Mouse (Mus musculus): Measurements from ENCODE around the gene Olfr464. TPM values are rescaled to one million over a fixed set of nuclear protein-coding genes. Genes with fewer than 3 reads are reported as not detected.
"Not testable (repeated sequence)": the region's sequence is repeated elsewhere in the genome, so short reads cannot be mapped to it uniquely, and the experiment has no call there.

Gene Olfr464
- polyA plus RNA-seq, 1 experiment from 2014 or later, result not detected

DNA sequence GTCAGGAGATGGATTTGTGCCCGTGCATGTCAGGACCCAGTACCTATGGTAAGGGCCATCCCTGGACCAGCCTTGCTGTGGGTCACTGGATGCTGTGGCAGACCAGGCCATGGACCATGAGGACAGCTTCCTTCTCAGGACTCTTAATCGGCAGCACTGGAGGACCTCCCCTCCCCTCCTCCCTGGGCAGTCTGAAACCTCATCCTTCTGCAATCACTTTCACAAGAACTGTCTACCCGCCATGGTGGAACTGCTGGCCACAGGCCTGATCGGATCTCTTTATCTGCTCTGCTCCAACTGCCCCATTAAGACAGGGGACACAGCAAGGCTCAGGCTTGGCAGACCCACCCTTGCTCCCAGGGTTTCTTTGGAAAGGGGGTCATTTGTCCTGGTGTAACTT, 39.1 kb downstream of the Olfr464 start:
- H3K4me3 ChIP-seq (ENCODE audit: low read depth, low read length), result no peak overlapping the region
- no peak overlapping the region for H3K4me2 ChIP-seq (ENCODE audit: low read depth)
- 81% methylated on average over 4 of the region's 4 CpGs for WGBS

DNA sequence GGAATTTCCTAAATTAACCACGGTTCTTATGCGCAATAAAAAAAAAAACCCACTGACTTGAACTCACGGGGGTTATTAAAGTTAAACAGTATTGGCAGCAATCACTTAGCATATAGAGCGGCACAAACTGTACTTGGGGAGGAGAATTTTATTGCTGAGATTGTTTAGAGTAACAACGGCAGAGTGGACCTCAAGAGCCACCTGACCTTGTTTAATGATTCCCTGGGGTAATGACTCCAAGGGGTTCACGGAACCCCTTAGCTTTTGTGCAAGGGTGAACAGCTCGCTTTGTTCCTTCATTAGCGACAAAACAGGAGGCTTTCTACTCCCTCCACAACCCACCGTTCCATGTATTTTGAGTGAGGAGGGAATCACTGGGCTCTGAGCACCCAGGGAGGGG, 40.9 kb downstream of the Olfr464 start:
- Histone ChIP-seq H3K9me3 (ENCODE audit: control insufficient read depth, low read length) (no peaks in the 10 kb centered on the region), H3K27ac (ENCODE audit: low read depth, low read length) (no peak overlapping the region), H3K4me1 (ENCODE audit: control insufficient read depth, insufficient read depth, low read length) (no peaks in the 10 kb centered on the region), H3K9ac (ENCODE audit: low read length) (no peak overlapping the region), H3K4me3 (ENCODE audit: low read depth, low read length) (no peak overlapping the region), H3K36me3 (ENCODE audit: control insufficient read depth, insufficient read depth, low read length) (no peaks in the 10 kb centered on the region), H3K27me3 (ENCODE audit: control insufficient read depth, insufficient read depth, low read length) (no peaks in the 10 kb centered on the region), H3K4me2 (ENCODE audit: low read depth) (no peak overlapping the region)
- 48% methylated on average over 9 of the region's 9 CpGs for WGBS
- ATAC-seq (ENCODE audit: insufficient read depth, low FRiP score, low TSS enrichment), result no peak
- DNase-seq (ENCODE audit: low spot score), result no peak

More for the DNA sequence above, 39.1 kb downstream of the Olfr464 start:
- H3K27me3 ChIP-seq (ENCODE audit: control insufficient read depth, insufficient read depth, low read length), result no peaks in the 10 kb centered on the region
- H3K36me3 ChIP-seq (ENCODE audit: control insufficient read depth, insufficient read depth, low read length), result no peaks in the 10 kb centered on the region
- no peak for ATAC-seq (ENCODE audit: insufficient read depth, low FRiP score, low TSS enrichment)
- H3K9ac ChIP-seq (ENCODE audit: low read length), result no peak overlapping the region
- H3K27ac ChIP-seq (ENCODE audit: low read depth, low read length), result no peak overlapping the region
- DNase-seq (ENCODE audit: low spot score), result no peak
- H3K4me1 ChIP-seq (ENCODE audit: control insufficient read depth, insufficient read depth, low read length), result no peaks in the 10 kb centered on the region
- H3K9me3 ChIP-seq (ENCODE audit: control insufficient read depth, low read length), result no peaks in the 10 kb centered on the region

GRCm38 (mm10) chr11:87875436-87875835, 45.3 kb downstream of the Olfr464 start, which contains the start of gene Epx:
Gene Epx, minus strand, starts transcription at chr11:87875536.
- Histone ChIP-seq H3K27ac (ENCODE audit: low read depth, low read length) (no peak within 1 kb of the TSS), H3K9ac (ENCODE audit: low read length) (no peak within 1 kb of the TSS), H3K36me3 (ENCODE audit: control insufficient read depth, insufficient read depth, low read length) (no peaks in the 10 kb centered on the region), H3K4me2 (ENCODE audit: low read depth) (no peak within 1 kb of the TSS), H3K27me3 (ENCODE audit: control insufficient read depth, insufficient read depth, low read length) (no peaks in the 10 kb centered on the region), H3K9me3 (ENCODE audit: control insufficient read depth, low read length) (no peaks in the 10 kb centered on the region), H3K4me3 (ENCODE audit: low read depth, low read length) (no peak within 1 kb of the TSS), H3K4me1 (ENCODE audit: control insufficient read depth, insufficient read depth, low read length) (no peaks in the 10 kb centered on the region)
- DNase-seq (ENCODE audit: low spot score), result no peak
- no peak for ATAC-seq (ENCODE audit: insufficient read depth, low FRiP score, low TSS enrichment)
- WGBS, result 87% methylated on average over 6 of the region's 6 CpGs

GRCm38 (mm10) chr11:87871766-87872165, 49.0 kb downstream of the Olfr464 start:
- ATAC-seq (ENCODE audit: insufficient read depth, low FRiP score, low TSS enrichment) (no peak), DNase-seq (ENCODE audit: low spot score) (no peak)
- Histone ChIP-seq H3K4me1 (ENCODE audit: control insufficient read depth, insufficient read depth, low read length) (no peaks in the 10 kb centered on the region), H3K27me3 (ENCODE audit: control insufficient read depth, insufficient read depth, low read length) (no peaks in the 10 kb centered on the region), H3K4me2 (ENCODE audit: low read depth) (no peak overlapping the region), H3K4me3 (ENCODE audit: low read depth, low read length) (no peak overlapping the region), H3K36me3 (ENCODE audit: control insufficient read depth, insufficient read depth, low read length) (no peaks in the 10 kb centered on the region), H3K9me3 (ENCODE audit: control insufficient read depth, low read length) (no peaks in the 10 kb centered on the region), H3K9ac (ENCODE audit: low read length) (no peak overlapping the region), H3K27ac (ENCODE audit: low read depth, low read length) (no peak overlapping the region)
- 53% methylated on average over 8 of the region's 8 CpGs for WGBS

GRCm38 (mm10) chr11:87870096-87870495, 50.7 kb downstream of the Olfr464 start:
- Histone ChIP-seq H3K27ac (ENCODE audit: low read depth, low read length) (no peak overlapping the region), H3K9me3 (ENCODE audit: control insufficient read depth, low read length) (no peaks in the 10 kb centered on the region), H3K4me1 (ENCODE audit: control insufficient read depth, insufficient read depth, low read length) (no peaks in the 10 kb centered on the region), H3K36me3 (ENCODE audit: control insufficient read depth, insufficient read depth, low read length) (no peaks in the 10 kb centered on the region), H3K4me2 (ENCODE audit: low read depth) (no peak overlapping the region), H3K4me3 (ENCODE audit: low read depth, low read length) (no peak overlapping the region), H3K27me3 (ENCODE audit: control insufficient read depth, insufficient read depth, low read length) (no peaks in the 10 kb centered on the region), H3K9ac (ENCODE audit: low read length) (no peak overlapping the region)
- 81% methylated on average over 2 of the region's 2 CpGs for WGBS
- ATAC-seq (ENCODE audit: insufficient read depth, low FRiP score, low TSS enrichment), result no peak
- DNase-seq (ENCODE audit: low spot score), result no peak

- not testable (repeated sequence) for H3K36me3 ChIP-seq (ENCODE audit: control insufficient read depth, insufficient read depth, low read length); H3K4me2 ChIP-seq (ENCODE audit: low read depth); H3K9me3 ChIP-seq (ENCODE audit: control insufficient read depth, low read length); H3K9ac ChIP-seq (ENCODE audit: low read length); H3K4me1 ChIP-seq (ENCODE audit: control insufficient read depth, insufficient read depth, low read length); ATAC-seq (ENCODE audit: insufficient read depth, low FRiP score, low TSS enrichment); H3K4me3 ChIP-seq (ENCODE audit: low read depth, low read length); H3K27me3 ChIP-seq (ENCODE audit: control insufficient read depth, insufficient read depth, low read length); DNase-seq (ENCODE audit: low spot score); H3K27ac ChIP-seq (ENCODE audit: low read depth, low read length)
- 100% methylated on average over 1 of the region's 2 CpGs for WGBS
Observed at GRCm38 (mm10) chr11:87866891-87867290, 53.9 kb downstream of the Olfr464 start.

Other genes starting within 250 kb of the Olfr464 start
- gene Supt4a, start 183.4 kb downstream of the Olfr464 start, polyA plus RNA-seq (2014; fragmentation: Nextera tagmentation; extraction: Ambion mirVana), result 155 and 162 TPM in 2 replicates
- gene Tspoap1, start 160.4 kb downstream of the Olfr464 start, polyA plus RNA-seq (2014; fragmentation: Nextera tagmentation; extraction: Ambion mirVana), result 5.4 and 6.0 TPM in 2 replicates
- gene Mpo, start 127.4 kb downstream of the Olfr464 start, polyA plus RNA-seq (2014; fragmentation: Nextera tagmentation; extraction: Ambion mirVana), result 6.0 and 7.7 TPM in 2 replicates
- gene Lpo, start 92.7 kb downstream of the Olfr464 start, polyA plus RNA-seq (2014; fragmentation: Nextera tagmentation; extraction: Ambion mirVana), result 0.20 and 0.58 TPM in 2 replicates
- 11.6 and 12.2 TPM in 2 replicates for gene Mks1, start 67.8 kb downstream of the Olfr464 start, polyA plus RNA-seq (2014; fragmentation: Nextera tagmentation; extraction: Ambion mirVana)
- gene Epx, start 45.4 kb downstream of the Olfr464 start, polyA plus RNA-seq (2014; fragmentation: Nextera tagmentation; extraction: Ambion mirVana), result 0.08 TPM in 1 of 2 replicates, not detected in the other
- not detected in 2 replicates for gene Olfr462, start 28.7 kb downstream of the Olfr464 start, polyA plus RNA-seq (2014; fragmentation: Nextera tagmentation; extraction: Ambion mirVana)
- not detected in 2 replicates for gene Olfr463, start 23.6 kb downstream of the Olfr464 start, polyA plus RNA-seq (2014; fragmentation: Nextera tagmentation; extraction: Ambion mirVana)
- 22.9 and 25.7 TPM in 2 replicates for gene Dynll2, start 66.6 kb upstream of the Olfr464 start, polyA plus RNA-seq (2014; fragmentation: Nextera tagmentation; extraction: Ambion mirVana)
- 488 and 497 TPM in 2 replicates for gene Srsf1, start 126.4 kb upstream of the Olfr464 start, polyA plus RNA-seq (2014; fragmentation: Nextera tagmentation; extraction: Ambion mirVana)
- 76.2 and 78.4 TPM in 2 replicates for gene Vezf1, start 147.3 kb upstream of the Olfr464 start, polyA plus RNA-seq (2014; fragmentation: Nextera tagmentation; extraction: Ambion mirVana)
- 18.2 and 21.3 TPM in 2 replicates for gene Cuedc1, start 177.1 kb upstream of the Olfr464 start, polyA plus RNA-seq (2014; fragmentation: Nextera tagmentation; extraction: Ambion mirVana)

Measured in neural tube, embryonic 11.5 days (tissue).